Mouse (Mus musculus) ovary, postnatal 10 days (tissue): ENCODE data around the gene Zmynd8.

Experiments
- DNase-seq: peaks from one replicate; pipeline ENCODE4 v3.0.0; 2022; ENCODE audit warnings: low spot score

The Zmynd8 gene

GRCm38 (mm10) chr2:165899474-165899873 is 658 bp upstream of the Zmynd8 start:
- DNase-seq = no peak

- no peak for DNase-seq
Measured at GRCm38 (mm10) chr2:165896171-165896570, 2.6 kb downstream of the Zmynd8 start.

GRCm38 (mm10) chr2:165895687-165896086 is 3.1 kb downstream of the Zmynd8 start:
- no peak for DNase-seq

- no peak for DNase-seq
Measured at GRCm38 (mm10) chr2:165894533-165894932, 4.3 kb downstream of the Zmynd8 start.

- DNase-seq = no peak
Measured at GRCm38 (mm10) chr2:165893232-165893631, 5.6 kb downstream of the Zmynd8 start.

GRCm38 (mm10) chr2:165892626-165893025 is 6.2 kb downstream of the Zmynd8 start:
- no peak for DNase-seq

GRCm38 (mm10) chr2:165890401-165890800 is 8.4 kb downstream of the Zmynd8 start:
- no peak for DNase-seq

GRCm38 (mm10) chr2:165889874-165890273 is 8.9 kb downstream of the Zmynd8 start:
- no peak for DNase-seq

- no peak for DNase-seq
Measured at GRCm38 (mm10) chr2:165889266-165889665, 9.6 kb downstream of the Zmynd8 start.

- DNase-seq = no peak
Measured at GRCm38 (mm10) chr2:165888813-165889221, 10.0 kb downstream of the Zmynd8 start.

- peak; percentile 61 for DNase-seq
Measured at GRCm38 (mm10) chr2:165888396-165888795, 10.4 kb downstream of the Zmynd8 start.

- no peak for DNase-seq
Measured at GRCm38 (mm10) chr2:165886857-165887628, 11.8 kb downstream of the Zmynd8 start.

- no peak for DNase-seq
Measured at GRCm38 (mm10) chr2:165886482-165886856, 12.3 kb downstream of the Zmynd8 start.

- no peak for DNase-seq
Measured at GRCm38 (mm10) chr2:165885951-165886320, 12.9 kb downstream of the Zmynd8 start.

- no peak for DNase-seq
Measured at GRCm38 (mm10) chr2:165885225-165885950, 13.4 kb downstream of the Zmynd8 start.

GRCm38 (mm10) chr2:165884577-165885224 is 14.1 kb downstream of the Zmynd8 start:
- DNase-seq = peak; percentile 97

GRCm38 (mm10) chr2:165883846-165884576 is 14.8 kb downstream of the Zmynd8 start:
- DNase-seq = no peak

GRCm38 (mm10) chr2:165883006-165883405 is 15.8 kb downstream of the Zmynd8 start:
- no peak for DNase-seq

GRCm38 (mm10) chr2:165881585-165882431 is 17.0 kb downstream of the Zmynd8 start:
- no peak for DNase-seq

GRCm38 (mm10) chr2:165881220-165881584 is 17.6 kb downstream of the Zmynd8 start:
- no peak for DNase-seq

- no peak for DNase-seq
Measured at GRCm38 (mm10) chr2:165880501-165881182, 18.2 kb downstream of the Zmynd8 start.
